Mouse (Mus musculus): ENCODE data around the gene Ninl.

Ninl gene

DNA sequence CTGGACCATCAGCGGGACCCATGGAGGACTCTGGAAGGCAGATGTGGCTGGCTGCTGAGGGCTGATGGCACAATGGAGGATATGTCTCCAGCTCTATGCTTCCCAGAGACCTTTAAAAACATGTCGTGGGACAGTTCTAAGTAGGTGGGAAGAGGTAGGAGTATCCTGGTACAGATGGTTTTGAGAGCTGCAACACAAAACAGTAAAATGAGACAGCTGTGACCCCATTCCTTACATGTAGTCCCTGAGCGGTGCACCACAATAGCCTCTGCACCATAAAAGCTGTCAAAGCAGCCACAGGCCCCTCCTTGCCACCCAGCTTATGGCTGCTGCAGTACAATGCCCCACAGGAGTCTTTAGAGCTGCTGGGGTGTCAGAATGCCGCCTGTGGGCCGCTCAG is 41.6 kb downstream of the Ninl start:
- DNase-seq (ENCODE audit: low read depth): no peak

GRCm38 (mm10) chr2:150995324-150995723 is 43.9 kb downstream of the Ninl start:
- no peak for DNase-seq (ENCODE audit: low read depth)

DNA sequence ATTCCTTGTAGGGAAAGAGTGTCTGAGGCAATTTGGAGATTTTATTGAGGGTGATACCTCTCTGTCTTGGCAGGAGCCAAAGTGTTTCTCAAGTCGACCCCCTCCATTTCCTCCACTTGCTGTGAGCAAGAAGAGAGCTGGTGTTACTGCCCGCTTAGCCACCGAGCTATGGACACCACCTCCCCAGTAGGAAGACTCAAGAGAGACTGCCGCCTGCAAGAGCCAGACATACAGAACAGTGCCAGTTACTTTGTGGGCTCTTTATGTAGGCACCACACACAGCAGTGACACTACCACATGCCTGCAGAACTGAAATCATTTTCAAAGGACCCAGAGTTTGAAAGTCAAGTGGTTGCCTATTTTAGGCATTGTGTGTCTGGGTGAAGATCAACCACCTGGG is 48.1 kb downstream of the Ninl start:
- no peak for DNase-seq (ENCODE audit: low read depth)

GRCm38 (mm10) chr2:150990506-150990905 is 48.7 kb downstream of the Ninl start:
- no peak for DNase-seq (ENCODE audit: low read depth)

- DNase-seq (ENCODE audit: low read depth): no peak
Observed at GRCm38 (mm10) chr2:150985359-150985758, 53.8 kb downstream of the Ninl start.

DNA sequence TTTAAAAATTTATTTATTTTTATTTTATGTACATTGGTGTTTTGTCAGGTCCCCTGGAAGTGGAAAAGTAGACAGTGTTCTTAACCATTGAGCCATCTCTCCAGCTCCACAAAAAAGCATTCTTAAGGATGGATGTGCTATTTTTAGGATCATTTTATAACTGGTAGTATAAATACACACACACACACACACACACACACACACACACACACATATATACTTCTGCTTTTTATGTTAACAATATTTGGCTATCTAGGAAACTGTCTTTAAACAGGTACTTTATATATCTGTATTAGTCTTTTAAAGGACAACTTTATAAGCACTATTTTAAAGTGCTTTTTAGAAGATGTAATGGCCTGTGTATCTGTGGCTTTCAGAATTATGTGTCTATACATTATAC is 57.1 kb downstream of the Ninl start:
- no peak for DNase-seq (ENCODE audit: low read depth)

DNA sequence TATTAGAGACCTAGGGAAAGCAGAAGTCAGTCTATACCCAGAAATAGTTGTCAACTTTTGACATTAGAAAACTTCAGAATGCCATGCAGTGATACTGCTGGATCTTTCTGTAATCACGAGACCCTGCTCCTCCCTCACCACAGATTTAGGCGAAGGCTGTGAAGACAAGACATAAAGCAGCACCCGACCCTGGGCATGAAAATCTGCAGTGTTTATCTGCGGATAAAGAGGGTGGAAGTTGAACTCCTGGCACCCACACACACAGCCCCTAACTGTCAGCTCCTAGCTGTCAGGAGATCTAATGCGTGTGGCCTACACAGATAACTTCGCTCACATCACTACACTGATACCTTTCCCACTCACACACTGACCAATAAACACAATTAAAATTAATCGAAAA is 57.7 kb downstream of the Ninl start:
- peak; percentile 40 for DNase-seq (ENCODE audit: low read depth)

DNA sequence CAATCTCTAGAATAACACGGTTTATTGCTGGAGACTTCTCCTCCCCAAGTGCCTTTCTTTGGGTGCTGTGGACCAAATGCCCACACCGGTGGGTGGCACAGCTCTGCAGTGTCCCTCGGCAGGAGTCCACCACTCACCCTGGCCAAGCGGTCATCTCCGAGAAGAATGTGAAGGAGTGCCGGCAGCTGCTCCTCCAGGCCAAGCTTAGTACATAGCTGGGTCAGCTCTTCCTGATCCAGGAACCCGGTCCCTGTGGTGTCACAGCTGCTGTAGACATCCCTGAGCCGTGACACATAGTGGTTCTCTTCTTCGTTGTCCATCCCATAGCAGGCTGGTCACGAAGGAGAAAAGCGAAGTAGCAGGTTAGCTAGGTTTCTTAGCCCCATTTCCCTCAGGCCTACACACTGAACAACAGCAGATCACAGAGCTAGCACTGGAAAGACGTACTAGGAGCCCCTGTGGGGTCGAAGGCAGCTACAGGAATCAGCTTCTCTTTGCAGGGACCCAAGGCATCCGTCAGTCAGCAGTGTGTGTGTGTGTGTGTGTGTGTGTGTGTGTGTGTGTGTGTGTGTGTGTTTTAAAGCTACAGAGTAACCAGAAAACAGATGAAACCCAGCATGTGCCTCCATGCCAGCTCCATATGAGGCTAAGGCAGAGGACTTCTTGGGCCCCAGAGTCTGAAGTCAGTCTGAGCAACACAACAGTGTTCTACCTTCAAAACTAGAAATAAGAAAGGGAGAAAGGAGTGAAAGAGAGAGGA is 59.1 kb downstream of the Ninl start:
- no peak for DNase-seq (ENCODE audit: low read depth)

DNA sequence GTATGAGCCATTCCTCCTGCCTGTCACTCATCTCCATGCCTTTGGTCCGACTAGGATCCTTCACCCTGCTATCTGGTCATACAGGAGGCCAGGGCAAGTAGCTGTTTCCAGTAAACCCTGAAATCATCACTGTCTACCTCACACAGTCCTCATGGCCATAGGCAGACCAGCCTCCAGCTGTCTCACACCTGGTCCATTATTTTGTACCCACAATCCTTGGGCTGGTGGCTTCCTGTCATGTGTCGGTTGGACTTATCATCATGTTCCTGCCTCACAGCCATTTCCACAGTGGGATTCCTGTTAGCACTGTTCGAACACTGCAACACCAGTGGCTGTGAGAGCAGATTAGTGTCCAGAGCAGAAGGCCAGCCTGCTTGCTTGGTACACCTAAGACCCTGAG is 60.4 kb downstream of the Ninl start:
- DNase-seq (ENCODE audit: low read depth): no peak

DNA sequence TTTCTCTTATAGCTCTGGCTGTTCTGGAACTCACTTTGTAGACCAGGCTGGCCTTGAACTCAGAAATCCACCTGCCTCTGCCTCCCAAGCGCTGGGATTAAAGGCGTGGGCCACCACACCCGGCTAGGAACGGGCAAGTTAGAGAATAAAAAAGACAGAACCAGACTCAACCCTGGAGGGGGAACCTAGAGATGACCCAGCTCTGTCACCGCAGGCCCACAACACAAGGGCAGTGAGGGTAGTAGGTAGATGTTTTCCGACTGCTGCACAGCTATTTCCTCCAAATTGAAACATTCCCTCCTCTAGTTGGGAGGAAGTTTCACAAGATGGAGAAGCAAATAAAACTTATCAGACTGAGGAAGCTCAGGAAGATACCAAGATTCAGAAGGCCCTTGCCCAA is 61.5 kb downstream of the Ninl start:
- DNase-seq (ENCODE audit: low read depth): no peak

DNA sequence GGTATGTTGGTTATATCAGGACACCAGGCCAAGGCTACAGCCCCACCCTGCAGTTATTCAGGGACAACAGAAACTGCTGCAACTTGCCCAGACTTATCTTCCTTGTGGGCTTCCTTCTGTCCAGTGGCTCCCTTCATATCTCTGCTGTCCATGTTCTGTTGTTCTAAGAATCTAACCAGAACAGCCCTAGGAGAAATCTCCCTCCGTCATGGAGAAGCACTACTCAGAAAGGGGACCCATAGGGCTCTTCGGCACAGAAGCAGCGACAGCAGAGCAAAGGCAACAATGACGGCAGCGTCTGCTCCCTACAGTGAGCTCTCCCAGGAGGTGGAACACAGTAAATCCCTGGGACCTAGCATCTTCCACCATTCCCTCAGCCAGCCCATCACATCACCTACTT is 62.3 kb downstream of the Ninl start:
- DNase-seq (ENCODE audit: low read depth): peak; percentile 76

GRCm38 (mm10) chr2:150973401-150974115 is 65.6 kb downstream of the Ninl start:
- no peak for DNase-seq (ENCODE audit: low read depth)

DNA sequence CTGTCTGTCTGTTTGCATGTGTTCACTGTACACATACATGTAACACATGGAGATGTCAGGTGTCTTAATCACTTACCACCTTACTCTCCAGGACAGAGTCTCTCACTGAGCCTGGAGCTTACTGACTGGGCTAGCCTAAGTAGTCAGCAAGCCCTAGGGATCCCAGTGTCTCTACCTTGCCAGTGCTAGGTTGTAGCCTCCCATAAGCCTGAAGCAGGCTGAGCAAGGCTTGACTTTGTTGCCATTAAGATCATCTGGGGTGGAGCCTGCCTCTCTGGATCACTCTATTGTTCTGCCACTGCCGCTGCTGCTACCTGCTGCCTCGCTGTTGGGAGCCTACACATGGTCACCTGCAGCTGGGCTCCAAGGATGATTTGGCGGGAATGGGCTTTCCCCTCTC is 66.5 kb downstream of the Ninl start:
- no peak for DNase-seq (ENCODE audit: low read depth)

GRCm38 (mm10) chr2:150971856-150972255 is 67.3 kb downstream of the Ninl start:
- no peak for DNase-seq (ENCODE audit: low read depth)

DNA sequence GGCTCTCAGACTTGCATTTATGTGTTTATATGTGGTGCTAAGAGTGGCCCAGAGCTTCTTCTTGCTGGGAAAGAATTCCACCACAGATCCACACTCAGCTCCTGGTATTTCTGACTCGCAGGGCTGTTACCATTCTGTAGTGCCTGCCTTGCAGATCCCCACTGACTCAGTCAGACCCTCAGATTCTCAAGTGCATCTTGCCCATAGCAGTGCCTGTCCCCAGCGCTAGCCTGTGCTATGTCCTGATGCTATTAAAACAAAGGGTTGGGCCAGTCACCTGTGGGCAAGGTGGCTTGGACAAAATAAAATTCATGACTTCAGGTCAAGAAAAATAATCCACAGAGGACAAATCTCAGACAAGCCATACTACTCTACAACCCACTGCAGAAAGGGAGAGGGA is 70.0 kb downstream of the Ninl start:
- DNase-seq (ENCODE audit: low read depth): no peak

GRCm38 (mm10) chr2:150967491-150967890 is 71.7 kb downstream of the Ninl start:
- DNase-seq (ENCODE audit: low read depth): no peak

- DNase-seq (ENCODE audit: low read depth): no peak
Observed at GRCm38 (mm10) chr2:150965951-150966350, 73.2 kb downstream of the Ninl start.

DNA sequence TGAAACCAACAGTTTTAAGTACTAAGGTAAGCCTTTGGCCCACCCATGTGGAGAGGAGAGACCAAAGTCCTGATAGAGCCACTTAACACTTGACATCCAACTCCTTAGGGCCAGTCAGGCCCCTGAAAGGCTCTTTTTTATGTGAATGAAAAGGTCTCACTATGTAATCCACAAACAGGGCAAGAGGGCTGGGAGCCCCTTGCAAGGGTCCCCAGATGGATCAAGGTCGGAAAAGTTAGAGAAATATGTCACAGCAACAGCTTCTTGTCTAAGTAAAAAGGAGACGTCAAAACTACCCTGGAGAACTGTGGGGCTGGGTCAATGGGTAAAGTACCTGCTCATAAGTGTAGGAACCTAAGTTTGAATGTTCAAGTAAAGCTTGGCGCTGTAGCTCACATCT is 74.5 kb downstream of the Ninl start:
- DNase-seq (ENCODE audit: low read depth): no peak

- DNase-seq (ENCODE audit: low read depth): no peak
Observed at GRCm38 (mm10) chr2:150963246-150963645, 75.9 kb downstream of the Ninl start.

- no peak for DNase-seq (ENCODE audit: low read depth)
Observed at GRCm38 (mm10) chr2:150959521-150959920, 79.7 kb downstream of the Ninl start.

GRCm38 (mm10) chr2:150955859-150956258 is 83.3 kb downstream of the Ninl start:
- no peak for DNase-seq (ENCODE audit: low read depth)

DNA sequence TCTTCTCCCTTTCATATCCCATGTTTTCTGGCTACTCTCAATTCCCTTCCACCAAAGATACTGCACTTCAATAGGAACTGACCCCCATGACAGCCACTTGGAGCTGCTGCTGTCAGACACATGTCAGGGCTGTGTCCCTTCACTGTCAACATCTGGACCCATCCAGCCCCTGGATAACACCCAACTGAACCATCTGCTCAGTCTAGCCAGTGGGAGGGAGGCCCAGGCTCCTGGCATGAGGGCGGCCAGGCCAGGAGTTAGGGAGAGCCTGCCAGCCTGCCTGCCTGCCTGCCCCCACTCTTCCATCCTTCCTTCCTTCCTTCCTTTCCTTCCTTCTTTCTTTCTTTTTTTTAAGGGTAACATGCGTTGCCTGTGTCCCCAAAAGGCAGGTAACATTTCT is 88.0 kb downstream of the Ninl start:
- DNase-seq (ENCODE audit: low read depth): no peak

DNA sequence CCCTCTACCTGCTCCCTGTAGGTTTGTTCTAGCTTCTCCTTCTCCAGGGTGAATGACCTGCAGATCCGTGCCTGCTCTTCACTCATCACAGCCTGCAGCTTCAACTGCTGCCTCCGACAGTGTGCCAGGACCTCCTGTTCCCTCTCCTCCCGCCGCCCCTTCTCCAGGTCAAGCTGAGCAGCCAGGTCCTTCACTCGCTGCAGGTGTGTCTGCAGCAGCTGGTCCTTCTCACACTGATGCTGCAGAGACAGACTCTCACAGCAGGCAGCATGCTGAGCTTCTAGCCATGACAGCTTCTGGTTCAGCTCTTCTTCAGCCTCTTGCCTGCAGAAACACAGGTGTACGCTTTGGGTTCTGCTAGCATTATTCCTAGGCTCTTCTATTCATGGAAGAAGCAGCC is 89.1 kb downstream of the Ninl start:
- DNase-seq (ENCODE audit: low read depth): no peak

DNA sequence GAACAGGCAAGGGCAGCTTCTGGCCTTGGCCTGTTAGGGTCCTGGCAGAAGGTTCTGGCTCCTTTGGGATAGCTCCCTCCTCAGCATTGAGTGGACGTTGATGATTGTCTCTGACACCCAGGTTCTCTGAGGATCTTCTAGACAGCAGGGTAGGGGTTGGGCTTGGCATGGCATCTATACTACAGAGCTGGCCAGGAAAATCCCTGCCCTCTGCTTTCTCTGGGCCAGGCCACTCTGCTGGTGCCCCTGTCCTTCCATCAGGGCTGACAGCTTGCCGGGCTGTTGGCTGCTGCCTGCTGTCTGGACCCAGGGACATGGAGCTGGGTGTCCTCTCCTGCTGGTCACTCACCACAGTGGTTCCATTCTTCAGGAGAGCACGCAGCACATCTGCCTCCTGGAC is 89.5 kb downstream of the Ninl start:
- no peak for DNase-seq (ENCODE audit: low read depth)

Measured in c-Kit-positive CD71-positive TER-119-negative erythroid progenitor cells, embryonic 14.5 days (primary cell).